Mouse (Mus musculus) left cerebral cortex, postnatal 10 days (tissue): ENCODE data around the gene Herpud2. TPM values are rescaled to one million over a fixed set of nuclear protein-coding genes. Genes with fewer than 3 reads are reported as not detected.

Experiments used
- DNase-seq, 2 experiments: peaks; one replicate each; pipeline ENCODE4 v3.0.0; 2021 to 2022; ENCODE audit warnings: low spot score in 2 of 2, mixed read lengths in 1 of 2; ENCODE audit errors: extremely low spot score in 1 of 2
- intact Hi-C: fragments of 180-260 bp; cut with DNase I; formaldehyde crosslinking; loops from one replicate; pipeline ENCODE4 v1.15.1; 2025
- total RNA-seq, 2 experiments: library from RNA; stranded (reverse); gene quantifications; 2 replicates each; pipeline ENCODE4 v1.2.3; 2021

Gene Herpud2
- total RNA-seq: 10 to 100 TPM; 48.7 to 49.7 TPM

DNA sequence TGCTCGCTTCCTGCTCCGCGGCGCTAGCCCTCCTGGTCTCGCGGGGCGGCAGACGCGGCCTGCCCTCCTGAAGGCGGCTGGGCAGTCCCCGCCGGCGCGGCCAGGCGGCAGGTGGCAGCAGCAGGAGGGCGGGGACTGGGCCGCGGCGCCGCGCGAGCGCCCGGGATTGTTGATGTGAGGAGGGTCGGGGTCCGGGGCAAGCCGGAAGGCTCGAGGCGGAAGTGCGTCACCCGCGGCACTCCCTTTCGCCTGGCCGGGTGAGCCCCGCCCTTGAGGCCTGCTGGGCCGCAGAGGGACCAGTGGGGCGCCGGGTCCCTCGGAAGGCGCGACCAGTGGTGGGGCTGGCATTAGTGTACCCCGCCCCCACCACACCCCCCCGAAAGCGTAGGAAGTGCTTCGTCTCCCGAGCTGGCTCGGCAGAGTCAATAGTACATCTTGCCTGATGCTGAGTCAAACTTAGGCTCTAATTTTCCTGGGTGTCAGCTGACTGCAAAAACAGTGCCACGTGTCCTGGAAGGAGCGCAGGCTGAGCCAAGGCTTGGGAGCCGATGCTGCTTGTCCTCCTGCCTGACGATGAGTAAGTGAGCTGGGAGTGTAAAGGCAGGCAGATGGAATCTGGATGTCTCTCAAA, at the start of gene Herpud2:
Herpud2 (minus strand) TSS at position 210 of the 631 bp plus-strand sequence.
- intact Hi-C loops: loop anchor here (5.0 kb wide), 1 partner anchor 151 kb away; no protein-coding TSS in a partner anchor
- peak; percentile 88 to 96 for DNase-seq

DNA sequence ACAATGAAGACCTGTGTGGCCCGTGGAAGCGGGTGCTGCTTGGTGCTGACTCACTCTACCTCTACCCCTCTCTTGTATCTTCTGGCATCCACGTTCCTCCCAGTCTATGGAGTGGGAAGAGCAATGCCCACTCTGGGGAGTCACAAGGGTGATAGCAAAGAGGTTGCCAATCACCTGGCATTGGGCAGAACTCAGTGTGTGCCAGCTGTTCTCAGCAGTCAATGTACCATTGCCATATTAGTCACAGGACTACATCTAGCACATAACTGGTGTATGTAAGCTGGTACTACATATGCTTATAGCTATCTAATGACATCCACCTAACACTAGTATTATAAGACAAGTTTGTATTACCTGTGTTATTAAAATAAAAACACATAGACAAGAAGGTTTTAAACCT, 49.4 kb upstream of the Herpud2 start:
- intact Hi-C loops: loop anchor here (10.0 kb wide), 1 partner anchor 54 kb away; the partner anchor contains the start of gene Sept7
- DNase-seq: no peak

DNA sequence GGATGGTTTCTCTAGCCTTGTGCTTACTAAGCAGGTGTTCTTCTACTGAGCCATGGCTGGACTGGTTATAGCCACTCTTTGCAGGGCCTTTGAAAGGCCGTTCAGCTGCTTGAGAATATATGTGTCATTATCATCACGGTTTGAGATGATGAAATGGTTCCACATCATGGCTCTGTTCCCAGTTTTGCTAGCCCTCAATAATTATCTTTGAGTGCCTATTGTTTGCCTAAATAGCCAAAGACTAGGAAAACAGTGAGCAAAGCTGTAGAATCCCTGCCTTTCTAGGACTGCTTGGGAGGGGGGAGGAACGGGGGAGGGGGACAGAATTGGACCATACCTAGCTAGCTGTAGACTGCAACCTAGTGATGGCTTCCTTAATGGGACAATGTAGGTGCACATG, 48.5 kb upstream of the Herpud2 start:
- no peak for DNase-seq
- intact Hi-C loops: loop anchor here (10.0 kb wide), 1 partner anchor 55 kb away; the partner anchor contains the start of gene Sept7

DNA sequence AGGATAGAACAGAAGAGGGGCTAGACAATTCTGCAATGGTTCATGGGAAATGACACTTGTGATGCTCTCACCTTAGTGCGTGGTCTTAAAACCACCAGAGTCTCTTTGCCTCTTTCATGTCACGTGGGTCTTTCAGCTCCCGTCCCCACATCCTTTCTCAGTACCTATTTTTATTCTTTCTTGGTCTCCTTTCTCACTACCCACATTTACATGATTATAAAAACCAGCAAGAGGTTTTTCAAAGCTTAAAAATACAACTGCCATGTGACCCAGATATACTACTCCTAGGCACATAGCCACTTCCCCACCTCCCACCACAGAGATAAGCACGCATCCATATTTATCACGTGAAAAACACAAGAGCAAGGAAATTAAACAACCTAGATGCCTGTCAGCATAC, 45.1 kb upstream of the Herpud2 start:
- no peak for DNase-seq
- intact Hi-C loops: no loop called here

DNA sequence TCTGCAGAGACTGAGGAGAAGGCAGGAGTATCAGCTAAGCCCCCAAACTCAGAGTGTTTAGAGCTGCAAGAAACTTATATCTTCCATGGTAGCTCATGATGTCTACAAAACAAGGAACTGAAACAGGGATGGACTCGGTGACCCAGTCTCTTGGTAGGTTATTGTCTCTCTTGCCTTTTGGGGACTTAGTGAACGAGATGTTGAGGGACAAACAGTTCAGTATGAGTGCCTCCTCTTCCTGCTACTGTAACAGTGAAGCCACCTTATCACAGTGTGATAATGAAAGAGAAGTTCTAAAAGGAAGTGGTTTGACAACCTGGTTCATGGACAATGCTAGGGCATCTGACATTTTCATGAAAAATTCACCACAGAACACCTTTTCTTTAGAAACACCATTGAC, 40.0 kb upstream of the Herpud2 start:
- DNase-seq: no peak
- intact Hi-C loops: no loop called here

DNA sequence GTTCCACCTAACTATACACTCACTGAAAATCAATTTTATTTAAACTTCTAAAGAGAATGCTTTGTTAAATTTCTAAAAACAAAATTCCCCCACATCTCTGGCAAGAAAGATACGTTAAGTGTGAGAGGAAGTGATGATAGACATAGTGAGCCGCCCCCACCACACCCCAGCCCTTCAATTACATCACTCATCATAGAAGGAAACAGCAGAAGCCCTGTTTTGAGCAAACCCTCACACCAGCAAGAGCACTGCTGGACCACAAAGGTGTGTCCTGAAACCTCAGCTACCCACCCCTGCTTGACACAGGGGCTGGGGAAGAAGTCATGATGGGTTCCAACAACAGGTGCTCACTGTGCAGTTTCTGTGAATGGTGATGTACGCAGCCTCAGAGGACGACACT, 34.9 kb upstream of the Herpud2 start:
- intact Hi-C loops: no loop called here
- DNase-seq: no peak

DNA sequence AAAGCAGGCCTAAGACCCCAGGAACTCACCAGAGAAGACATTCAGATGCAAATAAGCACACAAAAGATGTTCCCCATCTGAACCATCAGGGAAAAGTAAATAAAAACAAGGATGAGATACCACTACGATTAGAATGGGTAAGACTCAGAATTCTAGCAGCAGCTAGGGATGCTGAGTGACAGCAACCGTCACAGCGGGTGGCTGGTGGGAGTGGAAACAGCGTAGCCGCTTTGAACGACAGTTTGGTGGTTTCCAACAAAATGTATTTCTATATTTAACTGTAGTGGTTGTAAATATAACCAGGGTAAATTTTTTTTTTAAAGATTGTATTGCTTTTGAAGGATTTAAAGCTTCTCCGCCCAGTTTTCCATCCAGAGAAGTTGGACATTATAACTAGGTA, 34.2 kb upstream of the Herpud2 start:
- DNase-seq: no peak
- intact Hi-C loops: no loop called here

DNA sequence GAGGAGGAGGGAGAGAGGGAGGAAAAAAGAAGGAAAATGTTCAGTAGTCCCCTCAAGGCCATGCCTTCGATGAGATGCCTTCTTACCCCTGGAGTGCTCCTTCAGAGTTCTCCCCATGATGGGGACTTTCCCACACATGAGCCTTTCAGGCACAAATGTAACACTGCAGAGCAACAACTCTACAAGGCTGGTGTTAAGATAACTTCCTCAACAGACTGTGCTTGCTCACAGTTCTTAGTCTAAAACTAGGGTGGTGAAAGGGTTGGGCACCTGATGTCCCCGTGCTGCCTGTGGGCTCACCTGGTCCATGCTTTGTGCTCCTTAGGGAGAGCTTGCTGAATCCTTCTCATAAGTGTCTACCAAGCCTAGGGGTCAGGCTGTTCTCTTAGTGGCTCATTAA, 33.0 kb upstream of the Herpud2 start:
- no peak for DNase-seq
- intact Hi-C loops: no loop called here

DNA sequence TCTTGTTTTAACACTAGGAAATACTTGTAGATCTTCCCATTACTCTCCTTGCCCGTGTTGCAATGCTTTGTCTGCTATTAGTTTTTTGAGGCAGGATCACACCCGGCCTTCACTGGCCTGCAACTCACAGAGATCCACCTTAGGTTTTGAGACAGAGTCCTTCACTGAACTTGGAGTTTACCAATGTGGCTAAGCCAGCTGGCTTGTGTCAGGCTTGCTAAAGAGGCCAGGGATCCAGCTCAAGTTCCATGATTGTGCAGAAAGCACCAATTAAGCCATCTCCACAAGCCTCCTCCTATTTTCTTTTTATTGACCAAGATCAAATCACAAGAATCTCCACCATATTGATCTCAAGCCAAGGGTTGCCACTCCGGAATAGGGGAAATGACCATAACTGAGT, 26.4 kb upstream of the Herpud2 start:
- intact Hi-C loops: loop anchor here (5.0 kb wide), 1 partner anchor 129 kb away; no protein-coding TSS in a partner anchor
- no peak for DNase-seq

DNA sequence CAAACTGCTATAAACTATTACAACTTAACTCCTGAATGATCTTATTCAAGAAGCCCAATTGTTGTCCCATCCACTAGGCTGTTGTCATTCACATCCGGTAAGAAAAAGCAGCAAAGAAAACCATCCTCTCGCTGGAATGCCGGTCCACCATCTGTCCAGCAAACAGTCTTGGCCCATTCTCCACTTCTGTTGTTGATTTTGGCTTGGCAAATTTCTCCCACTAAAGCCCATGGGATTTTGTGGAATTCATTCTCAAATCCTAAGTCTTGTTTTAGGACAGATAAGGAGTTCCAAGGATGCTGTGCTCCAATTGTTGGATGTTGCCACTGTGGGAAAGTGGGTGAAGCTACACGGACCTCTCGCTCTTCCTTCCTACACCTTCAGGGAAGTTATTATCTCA, 25.6 kb upstream of the Herpud2 start:
- peak in 1 of 2 experiments; percentile 31 for DNase-seq
- intact Hi-C loops: loop anchor here (5.0 kb wide), 1 partner anchor 130 kb away; no protein-coding TSS in a partner anchor

DNA sequence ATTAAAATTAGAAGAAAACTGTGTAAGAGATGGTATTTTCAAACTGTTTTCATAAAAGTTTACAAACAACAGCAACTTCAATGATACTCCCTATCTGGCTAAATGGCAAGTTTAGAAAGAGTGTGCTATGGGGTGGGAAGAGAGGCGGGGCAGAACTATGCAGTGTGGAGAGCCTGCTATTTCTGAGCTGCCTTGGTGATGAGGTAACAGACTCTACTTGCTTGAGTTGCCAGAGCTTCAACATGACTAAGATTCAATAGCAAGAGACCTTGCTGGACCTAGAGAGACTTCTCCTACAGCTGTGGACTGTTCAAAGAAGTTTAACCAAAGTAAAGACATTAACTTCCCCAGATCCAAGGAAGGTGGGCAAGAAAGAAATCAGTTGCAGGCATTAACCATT, 24.9 kb upstream of the Herpud2 start:
- DNase-seq: no peak
- intact Hi-C loops: loop anchor here (5.0 kb wide), 1 partner anchor 131 kb away; no protein-coding TSS in a partner anchor

DNA sequence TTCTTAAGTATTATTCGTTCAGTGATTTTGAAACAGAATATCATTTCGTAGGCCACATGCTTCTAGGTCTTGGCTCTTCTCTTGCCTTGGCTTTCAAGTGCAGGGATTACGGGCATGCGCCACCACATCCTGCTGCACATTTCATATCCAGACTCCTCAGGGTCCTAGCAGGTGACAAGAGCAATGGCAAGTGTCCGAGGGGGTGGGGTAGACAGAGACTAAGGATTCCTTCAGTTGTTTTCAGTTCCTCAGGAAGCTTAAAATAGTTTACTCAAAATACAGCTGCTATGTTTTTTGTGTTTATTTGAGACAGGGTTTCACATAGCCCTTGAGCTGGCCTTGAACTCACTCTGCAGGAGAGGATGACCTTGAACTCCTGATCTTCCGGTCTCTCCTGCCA, 24.4 kb upstream of the Herpud2 start:
- intact Hi-C loops: loop anchor here (2.0 to 5.0 kb wide), 2 partner anchors 77 to 131 kb away; partner anchors contain the start of gene Sept7
- peak in 1 of 2 experiments; percentile 72 for DNase-seq

DNA sequence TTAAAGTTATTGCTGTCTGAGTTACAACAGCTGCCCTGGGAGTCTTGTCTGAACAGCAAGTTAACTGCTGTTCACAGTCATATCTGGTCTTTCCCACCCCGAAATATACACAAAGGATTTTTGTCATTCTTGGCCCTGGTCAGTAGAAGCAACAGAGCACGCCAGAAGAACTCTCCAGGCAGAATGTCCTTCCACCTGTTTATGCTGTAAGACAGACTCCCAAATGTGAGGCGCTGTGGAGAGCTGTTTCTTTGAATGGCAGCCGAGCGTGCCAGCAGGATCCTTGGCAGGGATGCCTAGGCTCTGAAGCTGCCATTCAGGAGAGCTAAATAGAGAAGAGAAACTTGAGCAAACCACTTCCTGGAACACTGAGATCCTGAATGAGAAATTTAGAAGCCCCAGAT, 23.4 kb upstream of the Herpud2 start:
- DNase-seq: peak; percentile 83 to 87
- intact Hi-C loops: loop anchor here (2.0 to 5.0 kb wide), 2 partner anchors 78 to 132 kb away; partner anchors contain the start of gene Sept7

DNA sequence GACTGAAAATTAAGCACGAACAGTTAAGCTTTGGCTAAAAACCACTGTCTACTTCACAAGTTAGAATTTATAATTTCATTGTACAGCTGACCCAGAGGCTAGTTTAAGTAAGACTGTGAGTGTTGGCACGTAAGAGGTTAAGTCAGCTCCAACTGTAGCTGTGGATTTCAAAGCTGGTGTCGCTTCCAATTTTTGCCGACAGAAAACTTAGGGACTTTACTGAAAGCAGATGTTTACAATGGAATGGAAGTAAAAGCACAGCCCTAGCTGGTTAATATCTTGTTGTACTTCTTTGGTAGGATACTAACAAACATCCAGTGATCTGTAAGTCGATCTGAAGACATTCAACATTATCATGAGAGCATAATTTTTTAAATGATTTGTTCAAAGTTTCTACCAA, 23.0 kb upstream of the Herpud2 start:
- DNase-seq: no peak
- intact Hi-C loops: loop anchor here (2.0 to 5.0 kb wide), 3 partner anchors 78 to 418 kb away; partner anchors contain the start of gene Sept7

DNA sequence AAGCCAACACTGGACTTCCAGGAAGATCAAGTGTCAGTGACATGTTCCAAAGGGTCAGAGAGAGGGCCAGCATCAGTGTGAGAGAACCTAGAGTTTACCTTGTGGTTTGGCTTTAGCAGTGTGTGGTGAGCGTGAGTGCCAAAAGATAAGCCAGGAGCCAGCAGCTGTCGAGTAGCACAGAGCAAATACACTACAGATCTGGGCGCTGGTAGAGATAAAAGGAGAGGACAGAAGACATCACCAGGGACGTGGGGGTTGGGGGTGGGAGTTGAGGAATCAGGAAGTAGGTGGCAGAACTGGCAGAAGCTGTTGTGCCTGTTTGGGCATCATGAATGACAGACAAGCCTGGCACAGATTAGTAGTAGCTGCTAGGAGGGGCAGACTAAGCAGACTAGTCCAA, 21.6 kb upstream of the Herpud2 start:
- no peak for DNase-seq
- intact Hi-C loops: loop anchor here (5.0 kb wide), 1 partner anchor 419 kb away; no protein-coding TSS in a partner anchor

DNA sequence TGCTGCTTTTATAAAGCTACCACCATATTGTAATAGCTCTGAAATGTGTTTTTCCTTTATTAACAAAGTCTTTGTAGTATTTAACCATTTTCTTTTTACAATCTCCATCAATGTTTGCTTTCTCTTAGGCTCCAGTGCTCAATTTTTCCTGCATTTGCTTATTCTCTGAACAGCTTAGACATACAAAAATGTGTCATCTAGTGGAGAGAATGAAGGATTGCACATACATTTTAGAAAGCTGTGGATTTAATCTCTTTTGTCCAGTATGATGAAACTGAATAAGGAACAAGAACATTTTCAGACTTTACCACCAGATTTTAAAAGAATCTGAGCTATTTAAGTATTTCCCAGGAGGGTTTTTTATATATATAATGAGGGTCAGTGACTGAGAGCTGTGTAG, 18.0 kb upstream of the Herpud2 start:
- intact Hi-C loops: loop anchor here (5.0 kb wide), 1 partner anchor 423 kb away; no protein-coding TSS in a partner anchor
- no peak for DNase-seq

DNA sequence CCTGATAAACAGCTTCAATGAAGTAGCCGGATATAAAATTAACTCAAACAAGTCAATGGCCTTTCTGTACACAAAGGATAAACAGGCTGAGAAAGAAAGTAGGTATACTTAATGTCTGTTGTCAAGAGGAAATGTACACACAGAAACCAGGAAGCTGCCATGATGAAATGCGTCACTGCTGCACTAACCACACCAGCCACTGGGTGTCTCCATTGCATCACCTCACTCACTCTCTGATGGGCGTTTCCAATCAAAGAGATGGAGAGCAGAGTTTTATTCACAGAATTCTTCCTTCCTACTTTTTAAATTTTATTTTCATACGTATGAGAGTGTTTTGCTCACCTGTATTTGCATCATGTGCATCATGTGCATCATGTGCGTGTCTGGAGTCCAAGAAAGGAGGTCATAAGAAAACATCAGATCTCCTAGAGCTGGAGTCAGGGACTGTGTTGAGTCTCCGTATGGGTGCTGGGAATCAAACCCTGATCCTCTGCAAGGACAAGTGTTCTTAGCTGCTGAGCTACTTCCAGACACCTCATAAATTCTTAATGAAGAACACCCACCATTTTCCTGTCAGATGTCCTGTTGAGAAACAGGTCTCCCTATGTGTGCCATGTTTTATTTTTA, 16.0 kb upstream of the Herpud2 start:
- peak; percentile 62 to 68 for DNase-seq
- intact Hi-C loops: no loop called here

DNA sequence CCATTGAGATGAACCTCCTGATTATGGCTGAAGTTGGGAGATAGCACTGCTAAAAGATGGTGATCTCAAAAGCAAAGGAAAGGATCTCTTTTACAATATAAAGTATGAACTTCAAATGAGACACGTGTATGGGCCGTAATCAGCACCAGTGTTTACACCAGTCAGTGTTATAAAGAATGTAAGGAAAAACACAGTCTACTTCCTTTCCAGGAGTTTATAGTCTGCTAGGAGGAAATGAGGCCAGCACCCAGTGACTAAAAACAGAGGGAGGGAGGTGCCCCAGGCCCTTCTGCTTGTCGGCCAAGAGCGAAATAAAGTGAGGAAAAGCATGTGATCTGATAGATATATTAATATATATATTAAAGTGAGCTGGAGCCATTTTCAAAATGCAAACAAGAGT, 6.6 kb upstream of the Herpud2 start:
- no peak for DNase-seq
- intact Hi-C loops: no loop called here

DNA sequence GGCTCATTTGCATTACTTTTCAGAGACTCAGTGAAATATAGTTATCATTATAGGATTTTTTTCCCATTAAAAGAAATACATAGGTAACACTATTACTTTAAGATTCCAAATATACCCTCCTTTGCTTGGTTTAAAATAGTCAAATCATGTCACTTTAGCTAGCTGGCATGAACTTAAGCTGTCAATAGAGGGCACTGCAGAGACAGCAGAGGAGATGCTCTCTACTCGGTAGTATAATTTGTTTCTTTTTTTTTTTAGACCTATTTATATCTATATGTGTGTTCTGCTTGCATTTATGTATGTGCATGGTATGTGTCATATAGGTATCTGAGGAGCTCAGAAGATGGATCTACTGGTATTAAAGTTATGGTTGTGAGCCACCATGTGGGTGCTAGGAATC, 4.8 kb upstream of the Herpud2 start:
- DNase-seq: no peak
- intact Hi-C loops: no loop called here

DNA sequence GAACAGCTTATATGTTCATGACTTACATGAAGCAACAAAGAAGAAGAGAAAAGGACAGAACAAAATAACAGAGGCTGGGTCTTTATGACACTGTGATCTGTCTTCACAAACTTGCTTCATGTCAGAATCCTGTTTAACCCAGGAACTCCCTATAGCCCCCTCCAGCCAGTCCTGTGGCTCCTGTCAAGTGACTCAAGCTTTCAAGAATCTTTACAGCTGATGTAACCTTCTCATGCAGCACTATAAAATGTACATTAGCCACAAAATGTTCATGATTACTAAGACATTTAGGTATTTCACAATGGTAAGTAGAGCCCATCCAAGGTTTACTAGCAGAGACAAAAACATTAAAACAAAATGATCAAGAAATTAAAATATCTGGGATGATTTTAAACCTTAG, 1.4 kb upstream of the Herpud2 start:
- intact Hi-C loops: loop anchor here (5.0 kb wide), 1 partner anchor 149 kb away; no protein-coding TSS in a partner anchor

More for the DNA sequence above, 1.4 kb upstream of the Herpud2 start:
- no peak for DNase-seq
